Mouse (Mus musculus) neural tube, embryonic 11.5 days (tissue): ENCODE data around the gene Med14. TPM values are rescaled to one million over a fixed set of nuclear protein-coding genes. Genes with fewer than 3 reads are reported as not detected.

Source experiments
- ATAC-seq: fragments of 200-750 bp; cut with Nextera tagmentation; 2 replicates; pipeline ENCODE4 v1.8.0; 2017; ENCODE audit warnings: moderate number of reproducible peaks, mild to moderate bottlenecking, moderate TSS enrichment, moderate library complexity; ENCODE audit not compliant: insufficient read depth, low FRiP score, low TSS enrichment
- DNase-seq: peaks from one replicate; pipeline ENCODE4 v3.0.0-alpha.2; 2015; ENCODE audit warnings: low spot score
- H3K27ac ChIP-seq: fragments of 300-500 bp; sonication (generic); 2 replicates; pipeline ENCODE4 v1.5.1; 2014; ENCODE audit warnings: low read depth, mild to moderate bottlenecking, low read length
- H3K27me3 ChIP-seq: fragments of 300-500 bp; sonication (generic); 2 replicates; pipeline ENCODE4 v1.6.1; 2014; ENCODE audit warnings: mild to moderate bottlenecking, low read length, mixed read lengths; ENCODE audit not compliant: control insufficient read depth, insufficient read depth
- H3K36me3 ChIP-seq: fragments of 300-500 bp; sonication (generic); 2 replicates; pipeline ENCODE4 v1.6.1; 2014; ENCODE audit warnings: mild to moderate bottlenecking, low read length, moderate library complexity, mixed read lengths; ENCODE audit not compliant: control insufficient read depth, insufficient read depth
- H3K4me1 ChIP-seq: fragments of 300-500 bp; sonication (generic); 2 replicates; pipeline ENCODE4 v1.6.1; 2014; ENCODE audit warnings: low read length, mixed read lengths; ENCODE audit not compliant: control insufficient read depth, insufficient read depth
- H3K4me2 ChIP-seq: fragments of 300-500 bp; sonication (generic); 2 replicates; pipeline ENCODE4 v1.6.1; 2014; ENCODE audit warnings: low read depth, mild to moderate bottlenecking, moderate library complexity
- H3K4me3 ChIP-seq: fragments of 300-500 bp; sonication (generic); 2 replicates; pipeline ENCODE4 v1.5.1; 2014; ENCODE audit warnings: low read depth, low read length
- H3K9ac ChIP-seq: fragments of 300-500 bp; sonication (generic); 2 replicates; pipeline ENCODE4 v1.6.1; 2014; ENCODE audit warnings: mild to moderate bottlenecking, low read length
- H3K9me3 ChIP-seq: fragments of 300-500 bp; sonication (generic); 2 replicates; pipeline ENCODE4 v1.6.1; 2016; ENCODE audit warnings: low read length; ENCODE audit not compliant: control insufficient read depth
- WGBS: fragments of 180-500 bp; shearing (Covaris S2); extraction: QIAGEN DNeasy Blood & Tissue Kit; methylation state at CpG from one replicate; pipeline ENCODE4 v1.1.7; 2014; 5-methylcytosine and 5-hydroxymethylcytosine counted together
- polyA plus RNA-seq: library from polyadenylated mRNA; unstranded; fragments of >200 nt; fragmentation: Nextera tagmentation; extraction: Ambion mirVana; gene quantifications from 2 replicates; pipeline ENCODE4 v1.2.1, GENCODE M21; 2014

The Med14 gene
- polyA plus RNA-seq, 1 experiment from 2014 or later = 28.5 TPM

DNA sequence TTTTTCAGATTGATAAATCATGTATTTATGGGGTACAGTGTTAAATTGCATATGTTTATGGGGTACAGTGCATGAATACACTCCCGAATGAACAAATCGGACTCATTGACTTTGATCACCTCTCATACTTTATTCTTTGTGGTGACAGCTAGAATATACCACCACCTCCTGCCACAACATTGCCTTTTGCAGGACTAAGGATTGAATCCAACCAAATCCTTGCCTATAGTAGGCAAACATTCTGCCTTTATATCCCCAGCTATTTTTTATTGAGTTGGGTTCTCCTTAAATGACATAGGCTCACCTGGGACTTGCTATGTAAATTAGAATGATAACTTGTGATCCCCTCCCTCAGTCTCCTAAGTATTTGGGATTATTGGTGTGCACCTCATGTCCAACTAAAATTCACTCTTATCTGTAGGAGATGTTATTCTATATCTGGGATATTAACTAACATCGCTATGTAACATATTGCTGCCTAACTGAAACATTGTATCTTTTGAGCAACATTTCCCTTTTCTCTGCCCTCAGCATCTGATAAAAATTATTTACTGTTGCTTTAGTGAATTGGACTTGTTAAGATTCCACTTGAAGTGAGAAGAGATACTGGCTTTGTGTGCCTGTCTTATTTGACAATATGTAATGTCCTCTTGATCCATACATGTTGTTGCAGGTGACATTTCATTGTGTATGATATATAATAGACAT lies 1.4 kb upstream of the Med14 start:
- H3K4me2 ChIP-seq = peak overlapping the region; percentile 53
- no peak for DNase-seq
- ATAC-seq = no peak
- peak overlapping the region; percentile 79 for H3K9ac ChIP-seq
- H3K4me3 ChIP-seq = peak overlapping the region; percentile 62
- peaks cover 4% of the 10 kb centered on the region; the same call in 1 of the 2 replicates for H3K27me3 ChIP-seq
- H3K9me3 ChIP-seq = no peaks in the 10 kb centered on the region
- WGBS = 78% methylated on average over 3 of the region's 3 CpGs
- no peaks in the 10 kb centered on the region for H3K4me1 ChIP-seq
- H3K27ac ChIP-seq = 0 out of 2 replicates have a peak overlapping the region, but pooled peaks have one; percentile 20
- H3K36me3 ChIP-seq = no peaks in the 10 kb centered on the region

DNA sequence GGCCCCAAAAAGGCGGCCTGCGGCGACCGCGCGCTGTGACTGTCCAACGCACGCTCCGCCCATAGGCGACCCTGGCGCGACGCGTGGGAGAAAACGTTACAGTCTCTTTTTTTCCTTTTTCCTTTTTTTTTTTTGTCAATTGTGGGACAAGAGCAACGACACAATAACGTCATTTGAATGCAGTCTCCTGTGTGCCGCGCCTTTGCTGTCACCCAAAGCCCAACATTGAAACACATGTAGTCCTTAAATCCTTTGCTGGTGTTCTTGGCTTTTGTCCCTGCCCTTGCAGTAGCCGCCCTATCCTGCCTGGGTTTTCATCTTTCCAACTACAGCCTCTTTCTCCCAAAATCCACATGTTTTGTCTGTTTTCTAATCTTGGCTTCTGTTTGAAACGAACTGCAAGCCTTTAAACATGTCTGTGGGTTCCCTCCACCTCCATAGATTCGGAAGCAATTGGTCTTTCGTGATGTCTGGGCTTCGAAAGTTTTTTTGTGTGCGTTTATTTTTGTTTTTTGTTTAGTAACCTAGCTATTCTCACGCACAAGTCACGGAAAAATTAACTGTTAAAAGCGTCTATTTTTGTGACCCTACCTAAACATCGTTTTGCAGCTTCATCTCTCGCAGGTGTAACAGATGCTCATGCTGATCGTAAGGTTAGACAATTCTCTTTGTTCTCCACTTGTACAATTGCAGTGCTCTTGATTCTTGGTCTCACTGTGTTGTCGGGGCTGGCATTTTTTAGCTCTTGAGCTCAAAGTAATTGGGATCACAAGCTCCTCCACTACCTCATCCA lies 657 bp upstream of the Med14 start:
- H3K27ac ChIP-seq = peak overlapping the region; percentile 90
- no peaks in the 10 kb centered on the region for H3K9me3 ChIP-seq
- DNase-seq = no peak
- H3K36me3 ChIP-seq = no peaks in the 10 kb centered on the region
- WGBS = 18% methylated on average over 31 of the region's 32 CpGs
- peak overlapping the region; percentile 62 for H3K4me3 ChIP-seq
- ATAC-seq = no peak
- peak overlapping the region; percentile 79 for H3K9ac ChIP-seq
- H3K4me1 ChIP-seq = no peaks in the 10 kb centered on the region
- peaks cover 4% of the 10 kb centered on the region; the same call in 1 of the 2 replicates for H3K27me3 ChIP-seq
- peak overlapping the region; percentile 53 for H3K4me2 ChIP-seq

DNA sequence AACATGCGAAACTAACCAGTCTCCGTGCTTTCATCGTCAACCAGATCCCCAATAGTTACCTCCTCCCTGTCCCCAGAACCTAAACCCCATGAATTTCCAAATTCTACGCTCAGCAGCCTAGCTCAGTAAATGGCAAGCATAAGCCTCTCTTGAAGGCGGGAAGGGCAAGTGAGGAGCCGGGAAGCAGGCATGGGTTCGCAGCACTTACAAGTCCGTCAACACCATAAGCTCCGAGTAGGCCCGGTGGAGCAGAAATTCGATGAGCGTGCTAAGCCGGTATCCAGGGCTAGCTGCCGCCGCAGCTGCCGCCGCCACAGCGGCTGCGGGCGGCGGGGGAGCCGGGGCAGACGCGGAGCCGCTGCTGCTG lies 631 bp downstream of the Med14 start:
- Histone ChIP-seq H3K4me2 (peak overlapping the region; percentile 49), H3K4me3 (peak overlapping the region; percentile 62), H3K9ac (peak overlapping the region; percentile 79), H3K36me3 (no peaks in the 10 kb centered on the region), H3K27me3 (peaks cover 4% of the 10 kb centered on the region; the same call in 1 of the 2 replicates), H3K9me3 (no peaks in the 10 kb centered on the region), H3K4me1 (no peaks in the 10 kb centered on the region), H3K27ac (peak overlapping the region; percentile 90)
- whole genome bisulfite sequencing = 10% methylated on average over 25 of the region's 25 CpGs
- ATAC-seq = peak; percentile 36; the same call in 1 of the 2 replicates
- no peak for DNase-seq

DNA sequence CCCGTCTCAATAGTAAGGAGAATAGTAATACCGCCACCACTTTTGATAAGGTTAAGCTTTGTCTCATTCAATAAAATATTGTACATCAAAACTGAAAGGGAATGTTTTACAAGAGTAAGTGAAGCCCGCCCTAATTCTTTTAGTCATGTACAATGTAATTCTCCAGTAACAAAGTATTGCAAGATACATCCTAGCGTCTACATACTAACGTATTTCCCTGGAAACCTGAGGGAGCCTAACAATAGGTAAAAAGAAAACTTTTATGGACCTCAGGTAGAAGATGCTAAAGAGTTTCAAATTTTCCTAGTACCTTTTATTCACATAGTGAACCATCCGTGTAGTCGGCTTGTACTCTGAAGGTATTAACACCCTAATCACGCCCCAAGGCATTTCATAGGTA lies 1.4 kb downstream of the Med14 start:
- Histone ChIP-seq H3K9ac (0 out of 2 replicates have a peak overlapping the region, but pooled peaks have one; percentile 35), H3K4me3 (peak overlapping the region; percentile 62), H3K27me3 (peaks cover 4% of the 10 kb centered on the region; the same call in 1 of the 2 replicates), H3K4me1 (no peaks in the 10 kb centered on the region), H3K4me2 (peak overlapping the region; percentile 49), H3K27ac (no peak overlapping the region), H3K9me3 (no peaks in the 10 kb centered on the region), H3K36me3 (no peaks in the 10 kb centered on the region)
- no peak for ATAC-seq
- WGBS = 17% methylated on average over 8 of the region's 8 CpGs
- DNase-seq = no peak

DNA sequence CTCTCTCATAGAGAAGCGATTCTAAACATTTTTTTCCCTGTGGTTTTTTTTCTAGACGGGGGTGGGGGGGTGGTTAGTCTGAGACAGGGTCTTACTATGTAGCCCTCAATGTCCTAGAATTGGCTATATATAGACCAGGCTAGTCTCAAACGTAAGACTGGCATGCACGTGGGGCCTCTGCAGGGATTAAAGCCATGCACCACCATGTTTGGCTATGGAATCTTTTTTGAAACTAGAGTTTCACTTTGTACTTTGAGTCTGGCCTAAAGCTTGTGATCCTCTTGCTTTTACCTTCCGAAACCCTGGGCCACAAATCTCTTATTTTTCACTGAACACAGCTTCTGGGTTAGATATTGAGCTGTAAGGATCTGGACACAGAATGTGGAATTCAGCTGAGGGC lies 2.2 kb downstream of the Med14 start:
- no peak overlapping the region for H3K9ac ChIP-seq
- DNase-seq (no peak), ATAC-seq (no peak)

DNA sequence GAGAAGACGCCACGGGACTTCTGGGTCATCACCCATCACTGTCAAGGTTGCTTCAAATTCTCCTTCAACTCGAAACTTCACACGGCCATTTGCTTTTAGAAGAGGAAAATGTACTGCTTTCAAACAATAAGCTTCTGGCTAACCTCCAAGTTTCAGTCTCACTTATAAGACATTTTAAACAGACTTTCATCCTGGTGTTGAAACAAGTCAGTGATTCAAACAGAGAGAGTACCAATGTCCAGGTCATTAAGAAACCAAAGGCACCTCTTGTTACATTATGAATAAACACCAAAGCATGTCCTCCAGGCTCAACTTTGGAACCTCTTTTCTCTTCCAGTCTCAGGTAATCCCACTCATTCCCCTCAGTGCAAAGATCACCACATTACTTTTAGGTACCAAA lies 14.0 kb downstream of the Med14 start:
- Histone ChIP-seq H3K4me1 (no peaks in the 10 kb centered on the region), H3K9ac (no peak overlapping the region), H3K9me3 (no peaks in the 10 kb centered on the region), H3K4me2 (no peak overlapping the region), H3K4me3 (no peak overlapping the region), H3K27ac (no peak overlapping the region), H3K36me3 (no peaks in the 10 kb centered on the region), H3K27me3 (no peaks in the 10 kb centered on the region)
- ATAC-seq = no peak
- DNase-seq = no peak
- WGBS = 95% methylated on average over 4 of the region's 4 CpGs

More for the DNA sequence above, 2.2 kb downstream of the Med14 start:
- Histone ChIP-seq H3K4me3 (no peak overlapping the region; the same call in 1 of the 2 replicates), H3K4me1 (no peaks in the 10 kb centered on the region), H3K27ac (no peak overlapping the region), H3K27me3 (peaks cover 4% of the 10 kb centered on the region; the same call in 1 of the 2 replicates), H3K4me2 (peak overlapping the region; percentile 49; the same call in 1 of the 2 replicates), H3K36me3 (no peaks in the 10 kb centered on the region), H3K9me3 (no peaks in the 10 kb centered on the region)
- WGBS = 54% methylated on average over 5 of the region's 5 CpGs

DNA sequence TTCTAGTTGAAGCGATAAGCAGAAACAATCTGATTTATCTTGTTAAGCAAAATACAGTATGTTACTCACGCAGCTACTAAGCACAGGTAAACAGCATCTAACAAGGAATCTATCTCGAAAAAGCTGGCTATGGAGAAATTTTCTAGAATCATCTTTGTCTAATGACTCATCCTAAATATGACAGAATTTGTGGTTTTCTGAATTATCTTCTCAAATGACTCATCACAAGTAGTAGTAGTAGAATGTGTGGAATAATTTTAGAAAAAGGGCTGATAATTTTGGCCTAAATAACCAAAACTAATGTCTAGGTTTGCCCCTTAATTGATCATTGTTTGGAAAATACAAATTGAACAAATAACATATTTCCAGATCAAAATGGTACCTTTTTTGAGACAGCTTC lies 15.1 kb downstream of the Med14 start:
- no peaks in the 10 kb centered on the region for H3K4me1 ChIP-seq

DNA sequence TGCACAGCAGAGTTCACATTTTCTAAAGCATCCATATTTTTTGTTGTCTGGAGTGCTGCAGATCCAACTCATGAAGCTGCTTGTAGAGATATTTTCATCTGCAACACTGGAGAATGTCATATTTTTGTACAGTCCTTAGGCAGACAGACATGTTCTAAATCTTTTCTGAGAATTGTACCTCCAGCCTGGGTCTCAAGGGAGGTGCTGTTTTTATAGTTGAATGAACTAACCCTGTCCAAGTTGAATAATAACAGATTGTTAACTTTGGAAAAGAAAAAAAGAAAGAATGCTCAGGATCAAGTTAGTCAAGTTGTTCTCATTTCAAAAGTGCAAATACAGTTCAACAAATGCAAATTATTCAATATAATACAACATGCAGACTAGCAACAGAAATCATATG lies 21.5 kb downstream of the Med14 start:
- no peak overlapping the region for H3K4me3 ChIP-seq
- H3K36me3 ChIP-seq = no peaks in the 10 kb centered on the region

More for the DNA sequence above, 15.1 kb downstream of the Med14 start:
- Histone ChIP-seq H3K9ac (no peak overlapping the region), H3K4me2 (no peak overlapping the region), H3K36me3 (no peaks in the 10 kb centered on the region), H3K27me3 (no peaks in the 10 kb centered on the region), H3K9me3 (no peaks in the 10 kb centered on the region), H3K4me3 (no peak overlapping the region), H3K27ac (no peak overlapping the region)
- ATAC-seq (no peak), DNase-seq (no peak)
- 92% methylated on average over 3 of the region's 3 CpGs for WGBS

More for the DNA sequence above, 21.5 kb downstream of the Med14 start:
- ATAC-seq (no peak), DNase-seq (no peak)
- H3K27ac ChIP-seq = no peak overlapping the region
- no peak overlapping the region for H3K4me2 ChIP-seq
- H3K4me1 ChIP-seq = no peaks in the 10 kb centered on the region
- no peak overlapping the region for H3K9ac ChIP-seq
- H3K27me3 ChIP-seq = no peaks in the 10 kb centered on the region
- no peaks in the 10 kb centered on the region for H3K9me3 ChIP-seq
